Mouse (Mus musculus) c-Kit-negative CD71-positive TER-119-positive erythroid progenitor cells, embryonic 14.5 days (primary cell): ENCODE measurements around the gene Banp.

Experiments used
- DNase-seq: peaks from one replicate; pipeline ENCODE4 v3.0.0-alpha.2; 2013; ENCODE audit warnings: low read depth, low spot score

Gene Banp

GRCm38 (mm10) chr8:122058510-122058909, 109.0 kb downstream of the Banp start:
- DNase-seq = no peak

- DNase-seq = no peak
These were observed 109.4 kb downstream of the Banp start for GRCm38 (mm10) chr8:122058951-122059350.

- DNase-seq = no peak
These were observed 113.1 kb downstream of the Banp start for GRCm38 (mm10) chr8:122062508-122063223.

GRCm38 (mm10) chr8:122064353-122064752, 114.8 kb downstream of the Banp start:
- DNase-seq = no peak

GRCm38 (mm10) chr8:122067783-122068505, 118.4 kb downstream of the Banp start:
- no peak for DNase-seq

- no peak for DNase-seq
These were observed 119.1 kb downstream of the Banp start for GRCm38 (mm10) chr8:122068609-122069008.

GRCm38 (mm10) chr8:122069281-122069680, 119.7 kb downstream of the Banp start:
- no peak for DNase-seq

GRCm38 (mm10) chr8:122071193-122071592, 121.6 kb downstream of the Banp start:
- DNase-seq = no peak

GRCm38 (mm10) chr8:122073964-122074363, 124.4 kb downstream of the Banp start:
- no peak for DNase-seq

- DNase-seq = no peak
These were observed 124.9 kb downstream of the Banp start for GRCm38 (mm10) chr8:122074442-122074841.

- DNase-seq = no peak
These were observed 125.4 kb downstream of the Banp start for GRCm38 (mm10) chr8:122074977-122075376.

GRCm38 (mm10) chr8:122076183-122076842, 126.8 kb downstream of the Banp start:
- DNase-seq = no peak

- no peak for DNase-seq
These were observed 128.8 kb downstream of the Banp start for GRCm38 (mm10) chr8:122078321-122078720.
